Mouse (Mus musculus) frontal cortex, postnatal 36 days (tissue): ENCODE results near the gene Tanc1.

Experiments
- DNase-seq, 2 experiments: peaks; one replicate each; pipeline ENCODE4 v3.0.0; 2022; ENCODE audit warnings: low spot score in 2 of 2

Tanc1 gene

GRCm38 (mm10) chr2:59881831-59882741, 270.2 kb downstream of the Tanc1 start, which contains the start of gene Wdsub1:
Wdsub1 (minus strand) TSS chr2:59882591.
- DNase-seq = peak; percentile 86 to 90

GRCm38 (mm10) chr2:59882742-59883281, 271.0 kb downstream of the Tanc1 start:
- DNase-seq = no peak

GRCm38 (mm10) chr2:59889699-59890098, 277.9 kb downstream of the Tanc1 start:
- DNase-seq = no peak
